Mouse (Mus musculus): ENCODE data around the gene Utrn. TPM values are rescaled to one million over a fixed set of nuclear protein-coding genes. Genes with fewer than 3 reads are reported as not detected.

The Utrn gene
- total RNA-seq, 1 experiment from 2014 or later: 63.7 TPM

- 0 out of 4 replicates have a peak, but pooled peaks of 1 of the 2 experiments have one; percentile 13 for ATAC-seq (replicated peaks in 1 of 2; ENCODE audit: insufficient read depth in 1 of 2, low FRiP score in 2 of 2, low TSS enrichment in 1 of 2, low read depth in 1 of 2, poor library complexity in 2 of 2, severe bottlenecking in 2 of 2)
Measured at GRCm38 (mm10) chr10:12817409-12817808, 51.8 kb downstream of the Utrn start.

- ATAC-seq (replicated peaks in 1 of 2; ENCODE audit: insufficient read depth in 1 of 2, low FRiP score in 2 of 2, low TSS enrichment in 1 of 2, low read depth in 1 of 2, poor library complexity in 2 of 2, severe bottlenecking in 2 of 2): no peak
Measured at GRCm38 (mm10) chr10:12816530-12816929, 52.6 kb downstream of the Utrn start.

- ATAC-seq (replicated peaks in 1 of 2; ENCODE audit: insufficient read depth in 1 of 2, low FRiP score in 2 of 2, low TSS enrichment in 1 of 2, low read depth in 1 of 2, poor library complexity in 2 of 2, severe bottlenecking in 2 of 2): no peak
Measured at GRCm38 (mm10) chr10:12814411-12814810, 54.8 kb downstream of the Utrn start.

GRCm38 (mm10) chr10:12813881-12814280 lies 55.3 kb downstream of the Utrn start:
- ATAC-seq (replicated peaks in 1 of 2; ENCODE audit: insufficient read depth in 1 of 2, low FRiP score in 2 of 2, low TSS enrichment in 1 of 2, low read depth in 1 of 2, poor library complexity in 2 of 2, severe bottlenecking in 2 of 2): no peak

- peak; percentile 73 to 76 for ATAC-seq (replicated peaks in 1 of 2; ENCODE audit: insufficient read depth in 1 of 2, low FRiP score in 2 of 2, low TSS enrichment in 1 of 2, low read depth in 1 of 2, poor library complexity in 2 of 2, severe bottlenecking in 2 of 2)
Measured at GRCm38 (mm10) chr10:12813211-12813811, 55.9 kb downstream of the Utrn start.

- no peak for ATAC-seq (replicated peaks in 1 of 2; ENCODE audit: insufficient read depth in 1 of 2, low FRiP score in 2 of 2, low TSS enrichment in 1 of 2, low read depth in 1 of 2, poor library complexity in 2 of 2, severe bottlenecking in 2 of 2)
Measured at GRCm38 (mm10) chr10:12812680-12813079, 56.5 kb downstream of the Utrn start.

GRCm38 (mm10) chr10:12810816-12811215 lies 58.3 kb downstream of the Utrn start:
- no peak for ATAC-seq (replicated peaks in 1 of 2; ENCODE audit: insufficient read depth in 1 of 2, low FRiP score in 2 of 2, low TSS enrichment in 1 of 2, low read depth in 1 of 2, poor library complexity in 2 of 2, severe bottlenecking in 2 of 2)

GRCm38 (mm10) chr10:12809702-12810101 lies 59.5 kb downstream of the Utrn start:
- no peak for ATAC-seq (replicated peaks in 1 of 2; ENCODE audit: insufficient read depth in 1 of 2, low FRiP score in 2 of 2, low TSS enrichment in 1 of 2, low read depth in 1 of 2, poor library complexity in 2 of 2, severe bottlenecking in 2 of 2)

- ATAC-seq (replicated peaks in 1 of 2; ENCODE audit: insufficient read depth in 1 of 2, low FRiP score in 2 of 2, low TSS enrichment in 1 of 2, low read depth in 1 of 2, poor library complexity in 2 of 2, severe bottlenecking in 2 of 2): no peak
Measured at GRCm38 (mm10) chr10:12808467-12808866, 60.7 kb downstream of the Utrn start.

GRCm38 (mm10) chr10:12807706-12808105 lies 61.5 kb downstream of the Utrn start:
- ATAC-seq (replicated peaks in 1 of 2; ENCODE audit: insufficient read depth in 1 of 2, low FRiP score in 2 of 2, low TSS enrichment in 1 of 2, low read depth in 1 of 2, poor library complexity in 2 of 2, severe bottlenecking in 2 of 2): no peak

GRCm38 (mm10) chr10:12805826-12806225 lies 63.3 kb downstream of the Utrn start:
- ATAC-seq (replicated peaks in 1 of 2; ENCODE audit: insufficient read depth in 1 of 2, low FRiP score in 2 of 2, low TSS enrichment in 1 of 2, low read depth in 1 of 2, poor library complexity in 2 of 2, severe bottlenecking in 2 of 2): no peak

GRCm38 (mm10) chr10:12803939-12804338 lies 65.2 kb downstream of the Utrn start:
- no peak for ATAC-seq (replicated peaks in 1 of 2; ENCODE audit: insufficient read depth in 1 of 2, low FRiP score in 2 of 2, low TSS enrichment in 1 of 2, low read depth in 1 of 2, poor library complexity in 2 of 2, severe bottlenecking in 2 of 2)

- no peak for ATAC-seq (replicated peaks in 1 of 2; ENCODE audit: insufficient read depth in 1 of 2, low FRiP score in 2 of 2, low TSS enrichment in 1 of 2, low read depth in 1 of 2, poor library complexity in 2 of 2, severe bottlenecking in 2 of 2)
Measured at GRCm38 (mm10) chr10:12799416-12799815, 69.7 kb downstream of the Utrn start.

GRCm38 (mm10) chr10:12798248-12798647 lies 70.9 kb downstream of the Utrn start:
- no peak for ATAC-seq (replicated peaks in 1 of 2; ENCODE audit: insufficient read depth in 1 of 2, low FRiP score in 2 of 2, low TSS enrichment in 1 of 2, low read depth in 1 of 2, poor library complexity in 2 of 2, severe bottlenecking in 2 of 2)

GRCm38 (mm10) chr10:12796510-12796840 lies 72.7 kb downstream of the Utrn start:
- ATAC-seq (replicated peaks in 1 of 2; ENCODE audit: insufficient read depth in 1 of 2, low FRiP score in 2 of 2, low TSS enrichment in 1 of 2, low read depth in 1 of 2, poor library complexity in 2 of 2, severe bottlenecking in 2 of 2): no peak

GRCm38 (mm10) chr10:12795796-12796509 lies 73.2 kb downstream of the Utrn start:
- no peak for ATAC-seq (replicated peaks in 1 of 2; ENCODE audit: insufficient read depth in 1 of 2, low FRiP score in 2 of 2, low TSS enrichment in 1 of 2, low read depth in 1 of 2, poor library complexity in 2 of 2, severe bottlenecking in 2 of 2)

- no peak for ATAC-seq (replicated peaks in 1 of 2; ENCODE audit: insufficient read depth in 1 of 2, low FRiP score in 2 of 2, low TSS enrichment in 1 of 2, low read depth in 1 of 2, poor library complexity in 2 of 2, severe bottlenecking in 2 of 2)
Measured at GRCm38 (mm10) chr10:12792049-12792448, 77.1 kb downstream of the Utrn start.

- no peak for ATAC-seq (replicated peaks in 1 of 2; ENCODE audit: insufficient read depth in 1 of 2, low FRiP score in 2 of 2, low TSS enrichment in 1 of 2, low read depth in 1 of 2, poor library complexity in 2 of 2, severe bottlenecking in 2 of 2)
Measured at GRCm38 (mm10) chr10:12790881-12791280, 78.3 kb downstream of the Utrn start.

- ATAC-seq (replicated peaks in 1 of 2; ENCODE audit: insufficient read depth in 1 of 2, low FRiP score in 2 of 2, low TSS enrichment in 1 of 2, low read depth in 1 of 2, poor library complexity in 2 of 2, severe bottlenecking in 2 of 2): no peak
Measured at GRCm38 (mm10) chr10:12788529-12788928, 80.6 kb downstream of the Utrn start.
